Mouse (Mus musculus) neural tube, embryonic 12.5 days (tissue): ENCODE results near the gene Olfr784. TPM values are rescaled to one million over a fixed set of nuclear protein-coding genes. Genes with fewer than 3 reads are reported as not detected.
"Not testable (repeated sequence)": the region's sequence is repeated elsewhere in the genome, so short reads cannot be mapped to it uniquely, and the experiment has no call there.

Experiments
- ATAC-seq: fragments of 200-750 bp; cut with Nextera tagmentation; 2 replicates; pipeline ENCODE4 v1.8.0; 2017; ENCODE audit warnings: low read depth, mild to moderate bottlenecking, moderate TSS enrichment, moderate library complexity; ENCODE audit not compliant: low FRiP score
- H3K27ac ChIP-seq: fragments of 300-500 bp; sonication (generic); 2 replicates; pipeline ENCODE4 v1.5.1; 2016
- H3K27me3 ChIP-seq: fragments of 300-500 bp; sonication (generic); replicated peaks from 2 replicates; pipeline ENCODE4 v1.6.1; 2016; ENCODE audit warnings: mild to moderate bottlenecking
- H3K36me3 ChIP-seq: fragments of 300-500 bp; sonication (generic); 2 replicates; pipeline ENCODE4 v1.6.1; 2016; ENCODE audit warnings: mild to moderate bottlenecking
- H3K4me1 ChIP-seq: fragments of 300-500 bp; sonication (generic); 2 replicates; pipeline ENCODE4 v1.6.1; 2016
- H3K4me2 ChIP-seq: fragments of 300-500 bp; sonication (generic); replicated peaks from 2 replicates; pipeline ENCODE4 v1.6.1; 2016; ENCODE audit warnings: mild to moderate bottlenecking
- H3K4me3 ChIP-seq: fragments of 300-500 bp; sonication (generic); 2 replicates; pipeline ENCODE4 v1.5.1; 2016
- H3K9ac ChIP-seq: fragments of 300-500 bp; sonication (generic); 2 replicates; pipeline ENCODE4 v1.6.1; 2016; ENCODE audit warnings: mild to moderate bottlenecking
- H3K9me3 ChIP-seq: fragments of 300-500 bp; sonication (generic); 2 replicates; pipeline ENCODE4 v1.6.1; 2016; ENCODE audit warnings: mild to moderate bottlenecking
- WGBS: fragments of 180-500 bp; shearing (Covaris S2); methylation state at CpG from one replicate; pipeline ENCODE4 v1.1.7; 2016; 5-methylcytosine and 5-hydroxymethylcytosine counted together
- polyA plus RNA-seq: library from polyadenylated mRNA; unstranded; fragments of >200 nt; fragmentation: Nextera tagmentation; extraction: Ambion mirVana; gene quantifications from 2 replicates; pipeline ENCODE4 v1.2.1, GENCODE M21; 2016

Olfr784 gene
- 0.06 and 0.19 TPM in 2 replicates for polyA plus RNA-seq

DNA sequence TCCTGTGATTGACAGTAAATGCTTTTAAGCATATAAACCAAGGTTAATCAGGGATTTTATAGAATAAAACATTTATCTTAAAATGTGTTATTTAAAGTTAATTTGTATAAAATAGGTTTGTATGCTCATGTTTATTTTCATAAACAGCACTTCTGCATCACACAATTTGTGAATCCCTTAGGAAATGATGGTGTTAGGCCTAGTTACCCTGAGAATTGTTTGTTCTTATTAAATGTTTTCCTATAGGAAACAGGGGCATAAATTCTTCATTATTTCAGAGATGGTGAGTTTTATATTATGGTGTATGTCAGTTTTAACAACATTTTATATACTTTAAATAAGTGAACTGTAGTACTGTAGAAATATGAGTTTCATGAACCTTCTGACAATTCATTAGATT lies at the start of gene Olfr784:
Gene Olfr784 (plus strand): TSS at position 301 of the 400 bp plus-strand sequence.
- Histone ChIP-seq H3K4me2 (no peak within 1 kb of the TSS), H3K36me3 (no peaks in the 10 kb centered on the region), H3K9ac (no peak within 1 kb of the TSS), H3K9me3 (no peaks in the 10 kb centered on the region), H3K27me3 (no peaks in the 10 kb centered on the region), H3K27ac (no peak within 1 kb of the TSS), H3K4me3 (no peak within 1 kb of the TSS), H3K4me1 (no peaks in the 10 kb centered on the region)
- no peak for ATAC-seq

- no peak within 1 kb of the TSS for H3K4me2 ChIP-seq
- no peaks in the 10 kb centered on the region for H3K27me3 ChIP-seq
- no peak for ATAC-seq
- H3K9ac ChIP-seq, result no peak within 1 kb of the TSS
- WGBS, result 87% methylated on average over 3 of the region's 3 CpGs
- H3K9me3 ChIP-seq, result no peaks in the 10 kb centered on the region
- H3K36me3 ChIP-seq, result no peaks in the 10 kb centered on the region
- no peak within 1 kb of the TSS for H3K4me3 ChIP-seq
- H3K4me1 ChIP-seq, result no peaks in the 10 kb centered on the region
- H3K27ac ChIP-seq, result no peak within 1 kb of the TSS
These were observed 35.3 kb upstream of the Olfr784 start, which contains the start of gene Olfr782 for GRCm38 (mm10) chr10:129348550-129348949. TSS of gene Olfr782 (plus strand) at chr10:129348850.

DNA sequence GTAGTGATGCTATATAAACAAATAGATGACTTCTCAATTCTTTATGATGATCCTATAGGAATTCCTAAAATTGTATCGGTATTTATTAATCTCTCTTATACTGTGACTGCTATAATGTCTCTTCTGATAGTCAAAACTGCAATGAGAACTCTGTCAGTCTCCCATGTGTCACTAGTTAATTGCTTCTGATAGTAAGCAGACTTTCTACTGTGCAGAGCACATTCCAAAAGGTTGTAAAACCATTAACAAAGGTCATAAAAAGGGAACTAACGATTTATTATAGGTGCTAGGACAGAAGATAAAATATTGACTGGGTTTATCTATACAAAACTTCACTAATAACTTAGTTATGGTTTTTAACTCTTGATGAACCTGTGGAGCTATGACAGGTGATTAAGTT lies 31.4 kb upstream of the Olfr784 start:
- H3K4me2 ChIP-seq, H3K27me3 ChIP-seq, H3K4me3 ChIP-seq, H3K4me1 ChIP-seq, H3K9me3 ChIP-seq, H3K36me3 ChIP-seq, H3K27ac ChIP-seq, H3K9ac ChIP-seq, ATAC-seq: not testable (repeated sequence)
- 65% methylated on average over 2 of the region's 2 CpGs for WGBS

DNA sequence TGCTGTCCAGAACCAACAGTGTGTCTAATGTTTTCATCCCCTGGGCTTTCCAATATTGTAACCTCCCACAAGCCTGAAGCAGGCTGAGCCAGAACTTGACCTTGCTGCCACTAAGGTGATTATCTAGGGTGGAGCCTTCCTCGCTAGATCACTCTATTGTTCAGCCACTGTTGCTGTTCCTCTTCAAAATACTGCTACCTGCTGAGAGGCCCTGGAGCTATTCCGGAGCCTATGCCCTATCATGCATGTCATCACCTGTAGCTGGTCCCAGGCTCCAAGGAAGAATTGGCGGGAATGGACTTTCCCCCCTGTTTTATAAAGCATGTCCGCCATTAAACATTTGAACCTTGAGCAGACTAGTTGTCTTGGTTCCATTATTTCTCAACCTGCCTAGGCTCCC lies 27.4 kb upstream of the Olfr784 start:
- H3K27me3 ChIP-seq, H3K36me3 ChIP-seq, H3K9ac ChIP-seq, ATAC-seq, H3K4me1 ChIP-seq, H3K4me2 ChIP-seq, H3K27ac ChIP-seq, H3K4me3 ChIP-seq, H3K9me3 ChIP-seq: not testable (repeated sequence)
- WGBS, result 86% methylated on average over 4 of the region's 4 CpGs

DNA sequence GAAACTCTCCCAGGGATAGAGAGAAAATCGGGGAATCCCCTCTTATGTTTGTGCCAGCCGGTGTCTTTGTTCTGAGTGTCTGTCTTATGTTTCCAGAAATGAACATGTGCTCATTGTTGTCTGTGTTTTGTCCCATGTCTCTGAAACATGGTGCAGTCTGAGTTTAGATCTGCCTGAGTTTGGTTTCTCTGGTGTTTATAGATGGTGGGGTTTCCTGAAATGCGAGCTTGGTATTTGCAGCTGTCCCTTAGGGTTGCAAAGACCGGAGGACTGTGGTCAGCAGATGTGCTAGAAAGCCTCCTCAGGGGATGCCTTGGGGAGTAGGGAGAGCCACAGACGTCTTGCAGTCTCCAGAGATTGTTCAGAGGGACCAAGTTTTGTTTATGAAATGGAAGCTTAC lies 26.6 kb upstream of the Olfr784 start:
- no peaks in the 10 kb centered on the region for H3K36me3 ChIP-seq
- no peak overlapping the region for H3K4me2 ChIP-seq
- 0 out of 2 replicates have a peak, but pooled peaks cover 5% of the 10 kb centered on the region for H3K9me3 ChIP-seq
- H3K4me1 ChIP-seq, result no peaks in the 10 kb centered on the region
- 79% methylated on average over 5 of the region's 5 CpGs for WGBS
- H3K27me3 ChIP-seq, result no peaks in the 10 kb centered on the region
- ATAC-seq, result no peak
- no peak overlapping the region for H3K4me3 ChIP-seq
- no peak overlapping the region for H3K9ac ChIP-seq
- H3K27ac ChIP-seq, result no peak overlapping the region

DNA sequence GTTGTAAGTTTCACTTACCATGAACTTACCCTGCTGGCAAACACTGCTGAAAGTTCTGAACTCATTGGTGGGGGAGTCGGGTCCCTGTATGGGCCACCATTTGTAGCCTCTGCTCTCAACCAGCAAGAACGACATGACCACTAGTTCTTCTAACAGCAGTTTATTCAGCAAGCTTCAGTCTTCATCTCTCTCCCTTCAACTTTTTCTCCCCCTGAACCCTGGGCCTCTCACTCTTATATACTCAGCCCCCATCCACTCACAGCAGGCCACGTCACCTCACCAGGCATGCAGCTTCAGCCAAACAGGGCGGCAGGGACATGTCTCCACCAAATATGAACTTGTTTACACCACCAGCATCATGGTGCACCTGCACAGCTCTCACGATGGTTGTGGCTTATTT lies 9.8 kb upstream of the Olfr784 start:
- ATAC-seq, result not testable (repeated sequence)

DNA sequence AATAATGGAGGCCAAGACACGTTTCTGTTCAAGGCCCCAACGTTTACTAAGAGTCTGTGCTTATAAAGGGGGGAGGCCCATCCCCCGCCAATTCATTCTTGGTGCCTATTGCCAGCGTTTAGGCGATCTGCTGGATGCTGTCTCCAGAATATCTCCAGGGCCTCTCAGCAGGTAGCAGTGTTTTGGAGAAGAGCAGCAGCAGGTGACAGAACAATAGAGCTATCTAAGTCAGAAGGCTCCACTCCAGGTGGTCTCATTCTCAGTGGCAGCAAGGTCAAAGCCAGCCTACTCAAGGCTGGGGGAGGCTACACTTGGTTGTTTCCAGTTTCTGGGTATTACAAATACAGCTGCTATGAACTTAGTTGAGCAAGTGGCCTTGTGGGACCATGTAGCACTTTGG lies 17.0 kb downstream of the Olfr784 start:
- WGBS, result 44% methylated on average over 5 of the region's 5 CpGs
- ATAC-seq, result no peak

More for the DNA sequence above, 9.8 kb upstream of the Olfr784 start:
- not testable (repeated sequence) for H3K36me3 ChIP-seq, H3K9me3 ChIP-seq, H3K4me2 ChIP-seq, H3K4me3 ChIP-seq, H3K27ac ChIP-seq, H3K27me3 ChIP-seq, H3K9ac ChIP-seq, H3K4me1 ChIP-seq
- 90% methylated on average over 5 of the region's 5 CpGs for WGBS

GRCm38 (mm10) chr10:129405126-129405525 lies 21.2 kb downstream of the Olfr784 start, which contains the start of gene Olfr785:
TSS of gene Olfr785 (plus strand) at chr10:129405426.
- Histone ChIP-seq H3K4me1 (no peaks in the 10 kb centered on the region), H3K4me2 (no peak within 1 kb of the TSS), H3K27ac (no peak within 1 kb of the TSS), H3K36me3 (no peaks in the 10 kb centered on the region), H3K9me3 (no peaks in the 10 kb centered on the region), H3K4me3 (no peak within 1 kb of the TSS), H3K9ac (no peak within 1 kb of the TSS), H3K27me3 (no peaks in the 10 kb centered on the region)
- ATAC-seq, result no peak
- 81% methylated on average over 2 of the region's 2 CpGs for WGBS

More for the DNA sequence above, 17.0 kb downstream of the Olfr784 start:
- Histone ChIP-seq H3K36me3 (no peaks in the 10 kb centered on the region), H3K4me2 (no peak overlapping the region), H3K9ac (no peak overlapping the region), H3K27ac (no peak overlapping the region), H3K9me3 (no peaks in the 10 kb centered on the region), H3K4me1 (no peaks in the 10 kb centered on the region), H3K4me3 (no peak overlapping the region), H3K27me3 (no peaks in the 10 kb centered on the region)

- no peak within 1 kb of the TSS for H3K27ac ChIP-seq
- H3K9me3 ChIP-seq, result no peaks in the 10 kb centered on the region
- H3K4me1 ChIP-seq, result no peaks in the 10 kb centered on the region
- H3K4me3 ChIP-seq, result no peak within 1 kb of the TSS
- no peak for ATAC-seq
- H3K27me3 ChIP-seq, result no peaks in the 10 kb centered on the region
- H3K9ac ChIP-seq, result no peak within 1 kb of the TSS
- no peaks in the 10 kb centered on the region for H3K36me3 ChIP-seq
- no peak within 1 kb of the TSS for H3K4me2 ChIP-seq
These were observed 43.1 kb downstream of the Olfr784 start, which contains the start of gene Olfr786 for GRCm38 (mm10) chr10:129427006-129427405. TSS of gene Olfr786 (plus strand) at chr10:129427306.

Other genes starting within 250 kb of the Olfr784 start
- gene Olfr770, start 245.1 kb upstream of the Olfr784 start, polyA plus RNA-seq, result not detected in 2 replicates
- not detected in 2 replicates for gene Olfr771, start 219.3 kb upstream of the Olfr784 start, polyA plus RNA-seq
- gene Olfr772, start 206.2 kb upstream of the Olfr784 start, polyA plus RNA-seq, result not detected in 2 replicates
- not detected in 2 replicates for gene Olfr773, start 196.7 kb upstream of the Olfr784 start, polyA plus RNA-seq
- gene Olfr774, start 147.9 kb upstream of the Olfr784 start, polyA plus RNA-seq, result not detected in 2 replicates
- gene Olfr775, start 135.7 kb upstream of the Olfr784 start, polyA plus RNA-seq, result not detected in 2 replicates
- gene Olfr776, start 125.0 kb upstream of the Olfr784 start, polyA plus RNA-seq, result not detected in 2 replicates
- gene Olfr777, start 112.6 kb upstream of the Olfr784 start, polyA plus RNA-seq, result not detected in 2 replicates
- gene Olfr780, start 66.0 kb upstream of the Olfr784 start, polyA plus RNA-seq, result not detected in 2 replicates
- not detected in 2 replicates for gene Olfr781, start 55.2 kb upstream of the Olfr784 start, polyA plus RNA-seq
- not detected in 2 replicates for gene Olfr782, start 35.2 kb upstream of the Olfr784 start, polyA plus RNA-seq
- not detected in 2 replicates for gene Olfr785, start 21.3 kb downstream of the Olfr784 start, polyA plus RNA-seq
- gene Olfr786, start 43.2 kb downstream of the Olfr784 start, polyA plus RNA-seq, result not detected in 2 replicates
- not detected in 2 replicates for gene Olfr787, start 77.8 kb downstream of the Olfr784 start, polyA plus RNA-seq
- not detected in 2 replicates for gene Olfr788, start 86.9 kb downstream of the Olfr784 start, polyA plus RNA-seq
- not detected in 2 replicates for gene Olfr789, start 100.7 kb downstream of the Olfr784 start, polyA plus RNA-seq
- not detected in 2 replicates for gene Olfr790, start 114.4 kb downstream of the Olfr784 start, polyA plus RNA-seq
- not detected in 2 replicates for gene Olfr791, start 137.7 kb downstream of the Olfr784 start, polyA plus RNA-seq
- gene Olfr792, start 155.1 kb downstream of the Olfr784 start, polyA plus RNA-seq, result not detected in 2 replicates
- not detected in 2 replicates for gene Olfr794, start 183.6 kb downstream of the Olfr784 start, polyA plus RNA-seq
- not detected in 2 replicates for gene Olfr796, start 228.5 kb downstream of the Olfr784 start, polyA plus RNA-seq
- not detected in 2 replicates for gene Olfr798, start 243.9 kb downstream of the Olfr784 start, polyA plus RNA-seq